8 mouse cellular contexts compared by ENCODE assay signal in genomic region chr17:35220156-35220952, GRCm38 (mm10). TPM values are rescaled to one million over a fixed set of nuclear protein-coding genes. Genes with fewer than 3 reads are reported as not detected.
DNase-seq lines count a peak whose midpoint lies in the region; ATAC-seq lines count a peak whose summit lies in the region.

Gene Gm16181, plus strand, starts transcription at chr17:35220834.

- no peak within 1 kb of the TSS for H3K4me2 ChIP-seq in midbrain, embryonic 13.5 days (replicated peaks)
- no peak within 1 kb of the TSS for H3K4me2 ChIP-seq in midbrain, embryonic 15.5 days
- H3K4me2 ChIP-seq in stomach, embryonic 16.5 days (ENCODE audit: low read depth, low read length): 0 out of 2 replicates have a peak within 1 kb of the TSS, but pooled peaks have one; percentile 12

- H3K27ac ChIP-seq in midbrain, embryonic 13.5 days: no peak within 1 kb of the TSS
- no peak within 1 kb of the TSS for H3K27ac ChIP-seq in midbrain, embryonic 15.5 days
- H3K27ac ChIP-seq in stomach, embryonic 16.5 days (ENCODE audit: low read length): peak within 1 kb of the TSS; percentile 86

- no peaks in the 10 kb centered on the region for H3K27me3 ChIP-seq in midbrain, embryonic 13.5 days
- no peaks in the 10 kb centered on the region for H3K27me3 ChIP-seq in midbrain, embryonic 15.5 days (replicated peaks)
- no peaks in the 10 kb centered on the region for H3K27me3 ChIP-seq in stomach, embryonic 16.5 days (ENCODE audit: control insufficient read depth, insufficient read depth, low read length)

- peak; percentile 70 to 80 for DNase-seq in heart, adult 9 months (ENCODE audit: low spot score in 2 of 2)
- DNase-seq in kidney, postnatal 10 days: peak; percentile 82
- no peak for DNase-seq in frontal cortex, postnatal 14 days (ENCODE audit: low spot score in 2 of 2)
- DNase-seq in urinary bladder, postnatal 14 days (ENCODE audit: low spot score): no peak
- no peak for DNase-seq in right cerebral cortex, postnatal 4 days

- H3K9me3 ChIP-seq in midbrain, embryonic 13.5 days: no peaks in the 10 kb centered on the region
- H3K9me3 ChIP-seq in midbrain, embryonic 15.5 days: no peaks in the 10 kb centered on the region
- H3K9me3 ChIP-seq in stomach, embryonic 16.5 days (replicated peaks; ENCODE audit: control insufficient read depth, low read length): no peaks in the 10 kb centered on the region

- no peak within 1 kb of the TSS for H3K4me3 ChIP-seq in midbrain, embryonic 13.5 days (replicated peaks)
- no peak within 1 kb of the TSS for H3K4me3 ChIP-seq in midbrain, embryonic 15.5 days
- no peak within 1 kb of the TSS for H3K4me3 ChIP-seq in stomach, embryonic 16.5 days (replicated peaks; ENCODE audit: low read length)

- 0 out of 2 replicates have a peak within 1 kb of the TSS, but pooled peaks have one; percentile 14 for H3K9ac ChIP-seq in midbrain, embryonic 13.5 days (replicated peaks)
- no peak within 1 kb of the TSS for H3K9ac ChIP-seq in midbrain, embryonic 15.5 days
- H3K9ac ChIP-seq in stomach, embryonic 16.5 days (ENCODE audit: low read length): peak within 1 kb of the TSS; percentile 61

- H3K4me1 ChIP-seq in midbrain, embryonic 13.5 days (replicated peaks): no peaks in the 10 kb centered on the region
- H3K4me1 ChIP-seq in midbrain, embryonic 15.5 days: no peaks in the 10 kb centered on the region
- H3K4me1 ChIP-seq in stomach, embryonic 16.5 days (ENCODE audit: control insufficient read depth, insufficient read depth, low read length): peaks cover 9% of the 10 kb centered on the region

- ATAC-seq in midbrain, embryonic 13.5 days: peak; percentile 30; the same call in 1 of the 2 replicates
- no peak for ATAC-seq in midbrain, embryonic 15.5 days (replicated peaks)
- ATAC-seq in stomach, embryonic 16.5 days (ENCODE audit: insufficient read depth, low FRiP score): peak; percentile 25; the same call in 1 of the 2 replicates

- WGBS in midbrain, embryonic 13.5 days: 84% methylated on average over 28 of the region's 28 CpGs
- WGBS in midbrain, embryonic 15.5 days: 75% methylated on average over 28 of the region's 28 CpGs
- 59% methylated on average over 28 of the region's 28 CpGs for whole genome bisulfite sequencing in stomach, embryonic 16.5 days

- peaks cover 44% of the 10 kb centered on the region for H3K36me3 ChIP-seq in midbrain, embryonic 13.5 days
- H3K36me3 ChIP-seq in midbrain, embryonic 15.5 days (replicated peaks): 0 out of 2 replicates have a peak, but pooled peaks cover 9% of the 10 kb centered on the region
- no peaks in the 10 kb centered on the region for H3K36me3 ChIP-seq in stomach, embryonic 16.5 days (ENCODE audit: control insufficient read depth, insufficient read depth, low read length)

RNA-seq across cellular contexts. Expression of gene Gm16181, which starts in this region (rescaled TPM):
- polyA plus RNA-seq in midbrain, embryonic 13.5 days (2015; fragmentation: Nextera tagmentation; extraction: Ambion mirVana): 0.57 and 0.79 TPM in 2 replicates
- 1.6 TPM in 1 of 2 replicates, not detected in the other for polyA plus RNA-seq in midbrain, embryonic 15.5 days (2015; fragmentation: Nextera tagmentation; extraction: Ambion mirVana)
- polyA plus RNA-seq in stomach, embryonic 16.5 days (2015; fragmentation: Nextera tagmentation; extraction: Ambion mirVana): 0.27 TPM in 1 of 2 replicates, not detected in the other

Comparison
In these comparisons a context has a peak if more than half of its experiments do, and no peak if none do; other contexts are left out.
1. Peak in ATAC-seq and H3K9ac ChIP-seq in midbrain, embryonic 13.5 days; RNA of the gene not detected or under 1 TPM.
2. Peak in ATAC-seq, H3K27ac ChIP-seq, H3K9ac ChIP-seq and H3K4me2 ChIP-seq in stomach, embryonic 16.5 days; RNA of the gene not detected or under 1 TPM.
3. DNase-seq: peak in heart, adult 9 months (2 of 2) and kidney, postnatal 10 days (single experiment); none in frontal cortex, postnatal 14 days (0 of 2), urinary bladder, postnatal 14 days (single experiment) and right cerebral cortex, postnatal 4 days (single experiment).